Mouse (Mus musculus) liver, adult 2 months (tissue): ENCODE data around the gene Mthfd1l.

Experiments used
- CTCF ChIP-seq: fragments of 200-500 bp; IDR thresholded peaks from 2 replicates; pipeline ENCODE4 v1.5.1; 2011; ENCODE audit warnings: low read depth, low read length, control low read depth
- POLR2A ChIP-seq: fragments of 200-500 bp; IDR thresholded peaks from 2 replicates; pipeline ENCODE4 v1.6.1; 2011; ENCODE audit warnings: low read length, control low read depth; ENCODE audit not compliant: insufficient read depth; ENCODE audit errors: extremely low read depth

- TF ChIP-seq CTCF (no peak), POLR2A (no peak)
Measured at GRCm38 (mm10) chr10:4053278-4054061, 80.6 kb downstream of the Mthfd1l start.
